Mouse (Mus musculus) stomach, embryonic 15.5 days (tissue): ENCODE results near the gene Pafah2. TPM values are rescaled to one million over a fixed set of nuclear protein-coding genes. Genes with fewer than 3 reads are reported as not detected.
A peak's percentile ranks its signal among the peaks of the same experiment; 100 is the strongest.

Experiments
- ATAC-seq: fragments of 200-750 bp; cut with Nextera tagmentation; 2 replicates; pipeline ENCODE4 v1.8.0; 2017; ENCODE audit warnings: low read depth, moderate number of reproducible peaks, moderate TSS enrichment; ENCODE audit not compliant: insufficient read depth, low FRiP score
- H3K27ac ChIP-seq: fragments of 300-500 bp; sonication (generic); 2 replicates; pipeline ENCODE4 v1.5.1; 2015; ENCODE audit warnings: mild to moderate bottlenecking, inconsistent platforms
- H3K27me3 ChIP-seq: fragments of 300-500 bp; sonication (generic); replicated peaks from 2 replicates; pipeline ENCODE4 v1.6.1; 2015; ENCODE audit warnings: inconsistent platforms
- H3K36me3 ChIP-seq: fragments of 300-500 bp; sonication (generic); 2 replicates; pipeline ENCODE4 v1.6.1; 2015; ENCODE audit warnings: inconsistent platforms
- H3K4me1 ChIP-seq: fragments of 300-500 bp; sonication (generic); 2 replicates; pipeline ENCODE4 v1.6.1; 2015; ENCODE audit warnings: inconsistent platforms
- H3K4me2 ChIP-seq: fragments of 300-500 bp; sonication (generic); 2 replicates; pipeline ENCODE4 v1.6.1; 2015; ENCODE audit warnings: mild to moderate bottlenecking, inconsistent platforms
- H3K4me3 ChIP-seq: fragments of 300-500 bp; sonication (generic); replicated peaks from 2 replicates; pipeline ENCODE4 v1.5.1; 2015; ENCODE audit warnings: inconsistent platforms
- H3K9ac ChIP-seq: fragments of 300-500 bp; sonication (generic); 2 replicates; pipeline ENCODE4 v1.6.1; 2015; ENCODE audit warnings: inconsistent platforms
- H3K9me3 ChIP-seq: fragments of 300-500 bp; sonication (generic); 2 replicates; pipeline ENCODE4 v1.6.1; 2016; ENCODE audit warnings: inconsistent platforms
- WGBS: fragments of 180-500 bp; shearing (Covaris S2); methylation state at CpG from one replicate; pipeline ENCODE4 v1.1.7; 2015; 5-methylcytosine and 5-hydroxymethylcytosine counted together
- polyA plus RNA-seq: library from polyadenylated mRNA; unstranded; fragments of >200 nt; fragmentation: Nextera tagmentation; extraction: Ambion mirVana; gene quantifications from 2 replicates; pipeline ENCODE4 v1.2.1, GENCODE M21; 2015

The Pafah2 gene
- polyA plus RNA-seq, 1 experiment from 2014 or later: 17.8 TPM

GRCm38 (mm10) chr4:134467435-134468214 lies 71.5 kb downstream of the Pafah2 start:
- Histone ChIP-seq H3K27me3 (no peaks in the 10 kb centered on the region), H3K27ac (peak overlapping the region; percentile 38; the same call in 1 of the 2 replicates), H3K9ac (peak overlapping the region; percentile 48), H3K4me1 (peaks cover 6% of the 10 kb centered on the region; the same call in 1 of the 2 replicates), H3K4me3 (peak overlapping the region; percentile 96), H3K9me3 (no peaks in the 10 kb centered on the region), H3K4me2 (peak overlapping the region; percentile 98), H3K36me3 (peaks cover 16% of the 10 kb centered on the region)
- 0% methylated on average over 31 of the region's 31 CpGs for WGBS
- ATAC-seq: peak; percentile 2; the same call in 1 of the 2 replicates

- H3K4me2 ChIP-seq: peak within 1 kb of the TSS; percentile 98
- no peaks in the 10 kb centered on the region for H3K27me3 ChIP-seq
- peaks cover 6% of the 10 kb centered on the region; the same call in 1 of the 2 replicates for H3K4me1 ChIP-seq
- peak; percentile 95 for ATAC-seq
- peak within 1 kb of the TSS; percentile 96 for H3K4me3 ChIP-seq
- peaks cover 16% of the 10 kb centered on the region for H3K36me3 ChIP-seq
- H3K27ac ChIP-seq: peak within 1 kb of the TSS; percentile 93
- WGBS: under 1% methylated on average over 31 of the region's 31 CpGs
- H3K9me3 ChIP-seq: no peaks in the 10 kb centered on the region
- H3K9ac ChIP-seq: peak within 1 kb of the TSS; percentile 87
Measured at GRCm38 (mm10) chr4:134468215-134468575, 72.1 kb downstream of the Pafah2 start, which contains the start of gene Stmn1. Gene Stmn1, plus strand, starts transcription at chr4:134468320.

GRCm38 (mm10) chr4:134468578-134469266 lies 72.6 kb downstream of the Pafah2 start:
- Histone ChIP-seq H3K4me2 (peak overlapping the region; percentile 98), H3K36me3 (peaks cover 16% of the 10 kb centered on the region), H3K9ac (peak overlapping the region; percentile 87), H3K4me3 (peak overlapping the region; percentile 96), H3K27ac (peak overlapping the region; percentile 93), H3K27me3 (no peaks in the 10 kb centered on the region), H3K4me1 (peaks cover 6% of the 10 kb centered on the region; the same call in 1 of the 2 replicates), H3K9me3 (no peaks in the 10 kb centered on the region)
- under 1% methylated on average over 66 of the region's 68 CpGs for WGBS
- ATAC-seq: peak; percentile 87

GRCm38 (mm10) chr4:134469341-134469796 lies 73.2 kb downstream of the Pafah2 start:
- peak overlapping the region; percentile 96 for H3K4me3 ChIP-seq
- peaks cover 23% of the 10 kb centered on the region for H3K36me3 ChIP-seq
- H3K9me3 ChIP-seq: no peaks in the 10 kb centered on the region
- no peaks in the 10 kb centered on the region for H3K27me3 ChIP-seq
- H3K4me2 ChIP-seq: peak overlapping the region; percentile 98
- 12% methylated on average over 6 of the region's 6 CpGs for WGBS
- no peak overlapping the region for H3K9ac ChIP-seq
- no peak for ATAC-seq
- peaks cover 6% of the 10 kb centered on the region; the same call in 1 of the 2 replicates for H3K4me1 ChIP-seq
- peak overlapping the region; percentile 93; the same call in 1 of the 2 replicates for H3K27ac ChIP-seq

- Histone ChIP-seq H3K27me3 (no peaks in the 10 kb centered on the region), H3K4me3 (peak overlapping the region; percentile 96; the same call in 1 of the 2 replicates), H3K4me2 (peak overlapping the region; percentile 98), H3K27ac (no peak overlapping the region), H3K9ac (no peak overlapping the region), H3K9me3 (no peaks in the 10 kb centered on the region), H3K4me1 (peaks cover 6% of the 10 kb centered on the region; the same call in 1 of the 2 replicates), H3K36me3 (peaks cover 28% of the 10 kb centered on the region)
- ATAC-seq: no peak
- WGBS: 47% methylated on average over 3 of the region's 3 CpGs
Measured at GRCm38 (mm10) chr4:134469985-134470384, 73.9 kb downstream of the Pafah2 start.

- H3K9me3 ChIP-seq: no peaks in the 10 kb centered on the region
- H3K27ac ChIP-seq: no peak overlapping the region
- H3K27me3 ChIP-seq: no peaks in the 10 kb centered on the region
- H3K4me1 ChIP-seq: peaks cover 6% of the 10 kb centered on the region; the same call in 1 of the 2 replicates
- H3K4me2 ChIP-seq: no peak overlapping the region
- peaks cover 38% of the 10 kb centered on the region for H3K36me3 ChIP-seq
- no peak for ATAC-seq
- no peak overlapping the region for H3K9ac ChIP-seq
- no peak overlapping the region for H3K4me3 ChIP-seq
Measured at GRCm38 (mm10) chr4:134471469-134471868, 75.3 kb downstream of the Pafah2 start.

- Histone ChIP-seq H3K9me3 (no peaks in the 10 kb centered on the region), H3K27me3 (no peaks in the 10 kb centered on the region), H3K4me3 (no peak overlapping the region), H3K9ac (no peak overlapping the region), H3K36me3 (peaks cover 38% of the 10 kb centered on the region), H3K4me2 (no peak overlapping the region), H3K27ac (no peak overlapping the region), H3K4me1 (no peaks in the 10 kb centered on the region)
- WGBS: 75% methylated on average over 4 of the region's 4 CpGs
- no peak for ATAC-seq
Measured at GRCm38 (mm10) chr4:134473764-134474163, 77.6 kb downstream of the Pafah2 start.

- no peaks in the 10 kb centered on the region for H3K4me1 ChIP-seq
Measured at GRCm38 (mm10) chr4:134474240-134474639, 78.1 kb downstream of the Pafah2 start.

GRCm38 (mm10) chr4:134476899-134477298 lies 80.8 kb downstream of the Pafah2 start:
- WGBS: 85% methylated on average over 8 of the region's 8 CpGs
- Histone ChIP-seq H3K27me3 (no peaks in the 10 kb centered on the region), H3K36me3 (peaks cover 28% of the 10 kb centered on the region), H3K4me1 (0 out of 2 replicates have a peak, but pooled peaks cover 2% of the 10 kb centered on the region), H3K4me3 (no peak overlapping the region), H3K4me2 (no peak overlapping the region), H3K9ac (no peak overlapping the region), H3K9me3 (no peaks in the 10 kb centered on the region), H3K27ac (no peak overlapping the region)
- no peak for ATAC-seq

More at GRCm38 (mm10) chr4:134474240-134474639, 78.1 kb downstream of the Pafah2 start:
- no peak overlapping the region for H3K4me2 ChIP-seq
- no peaks in the 10 kb centered on the region for H3K27me3 ChIP-seq
- H3K27ac ChIP-seq: no peak overlapping the region
- H3K36me3 ChIP-seq: peaks cover 38% of the 10 kb centered on the region
- H3K9me3 ChIP-seq: no peaks in the 10 kb centered on the region
- ATAC-seq: no peak
- no peak overlapping the region for H3K4me3 ChIP-seq
- no peak overlapping the region for H3K9ac ChIP-seq
- WGBS: 77% methylated on average over 8 of the region's 8 CpGs
